Mouse (Mus musculus) kidney, adult 2 months (tissue): ENCODE measurements around the gene Otop2. TPM values are rescaled to one million over a fixed set of nuclear protein-coding genes. Genes with fewer than 3 reads are reported as not detected.
A peak's percentile ranks its signal among the peaks of the same experiment; 100 is the strongest.

Source experiments
- DNase-seq: peaks from one replicate; pipeline ENCODE4 v3.0.0; 2021
- H3K27ac ChIP-seq: fragments of 200-500 bp; 2 replicates; pipeline ENCODE4 v1.5.1; 2012; ENCODE audit warnings: low read depth, low read length, control low read depth, inconsistent platforms; ENCODE audit not compliant: insufficient read depth
- H3K27me3 ChIP-seq: fragments of 200-500 bp; replicated peaks from 2 replicates; pipeline ENCODE4 v1.6.1; 2012; ENCODE audit warnings: mild to moderate bottlenecking, moderate library complexity, low read length, inconsistent platforms; ENCODE audit not compliant: control insufficient read depth, insufficient read depth
- H3K36me3 ChIP-seq: fragments of 200-500 bp; 2 replicates; pipeline ENCODE4 v1.6.1; 2012; ENCODE audit warnings: mild to moderate bottlenecking, moderate library complexity, low read length, inconsistent platforms; ENCODE audit not compliant: control insufficient read depth, insufficient read depth
- H3K4me1 ChIP-seq: fragments of 200-500 bp; 2 replicates; pipeline ENCODE4 v1.6.1; 2011; ENCODE audit warnings: low read length; ENCODE audit not compliant: control insufficient read depth, insufficient read depth
- H3K4me3 ChIP-seq: fragments of 200-500 bp; 2 replicates; pipeline ENCODE4 v1.5.1; 2011; ENCODE audit warnings: mild to moderate bottlenecking, low read depth, low read length, control low read depth; ENCODE audit not compliant: insufficient read depth
- CTCF ChIP-seq: fragments of 200-500 bp; conservative IDR thresholded peaks from 2 replicates; pipeline ENCODE4 v1.5.1; 2011; ENCODE audit warnings: low read depth, mild to moderate bottlenecking, control low read depth, low read length, moderate library complexity, mixed read lengths; ENCODE audit not compliant: insufficient read depth, insufficient read length
- POLR2A ChIP-seq: fragments of 200-500 bp; IDR thresholded peaks from one replicate; pipeline ENCODE4 v1.6.1; 2011; ENCODE audit warnings: low read depth, low read length, control low read depth
- WGBS: fragments of 180-500 bp; shearing (Covaris S2); methylation state at CpG from one replicate; pipeline ENCODE4 v1.1.7; 2018; 5-methylcytosine and 5-hydroxymethylcytosine counted together
- polyA plus RNA-seq: library from polyadenylated mRNA; depleted of rRNA; stranded (reverse); fragments of >200 nt; gene quantifications from 2 replicates; pipeline ENCODE4 v1.2.3, GENCODE M21; 2012

The Otop2 gene
- polyA plus RNA-seq, 1 experiment, result not detected

GRCm38 (mm10) chr11:115344967-115345366, 38.0 kb downstream of the Otop2 start:
- H3K36me3 ChIP-seq, result no peaks in the 10 kb centered on the region
- no peaks in the 10 kb centered on the region for H3K4me1 ChIP-seq
- H3K27ac ChIP-seq, result no peak overlapping the region
- TF ChIP-seq CTCF (no peak), POLR2A (no peak)
- no peak overlapping the region for H3K4me3 ChIP-seq
- 23% methylated on average over 12 of the region's 12 CpGs for WGBS
- no peaks in the 10 kb centered on the region for H3K27me3 ChIP-seq
- DNase-seq, result no peak

- H3K36me3 ChIP-seq, result no peaks in the 10 kb centered on the region
- H3K4me3 ChIP-seq, result no peak overlapping the region
- WGBS, result 27% methylated on average over 7 of the region's 7 CpGs
- no peak overlapping the region for H3K27ac ChIP-seq
- no peaks in the 10 kb centered on the region for H3K27me3 ChIP-seq
- no peaks in the 10 kb centered on the region for H3K4me1 ChIP-seq
- DNase-seq, result no peak
- no peak for TF ChIP-seq CTCF
- TF ChIP-seq POLR2A, result no peak
Observed at GRCm38 (mm10) chr11:115345515-115345914, 38.6 kb downstream of the Otop2 start.

GRCm38 (mm10) chr11:115348681-115349248, 41.8 kb downstream of the Otop2 start:
- TF ChIP-seq CTCF (no peak), POLR2A (no peak)
- no peak overlapping the region for H3K27ac ChIP-seq
- H3K36me3 ChIP-seq, result no peaks in the 10 kb centered on the region
- no peaks in the 10 kb centered on the region for H3K27me3 ChIP-seq
- DNase-seq, result no peak
- H3K4me1 ChIP-seq, result no peaks in the 10 kb centered on the region
- 55% methylated on average over 17 of the region's 17 CpGs for WGBS
- no peak overlapping the region for H3K4me3 ChIP-seq

- H3K27me3 ChIP-seq, result no peaks in the 10 kb centered on the region
- no peaks in the 10 kb centered on the region for H3K4me1 ChIP-seq
- no peaks in the 10 kb centered on the region for H3K36me3 ChIP-seq
- H3K27ac ChIP-seq, result no peak overlapping the region
- TF ChIP-seq POLR2A (no peak), CTCF (no peak)
- no peak overlapping the region for H3K4me3 ChIP-seq
- DNase-seq, result no peak
- WGBS, result 66% methylated on average over 4 of the region's 4 CpGs
Observed at GRCm38 (mm10) chr11:115349976-115350375, 43.0 kb downstream of the Otop2 start.

- Histone ChIP-seq H3K36me3 (no peaks in the 10 kb centered on the region), H3K4me1 (no peaks in the 10 kb centered on the region), H3K27me3 (no peaks in the 10 kb centered on the region), H3K4me3 (no peak overlapping the region), H3K27ac (no peak overlapping the region)
- TF ChIP-seq POLR2A (no peak), CTCF (no peak)
- no peak for DNase-seq
- WGBS, result 89% methylated on average over 5 of the region's 5 CpGs
Observed at GRCm38 (mm10) chr11:115353375-115353774, 46.4 kb downstream of the Otop2 start.

- H3K4me1 ChIP-seq, result peaks cover 3% of the 10 kb centered on the region; the same call in 1 of the 2 replicates
- no peak overlapping the region for H3K27ac ChIP-seq
- peak; percentile 95 for TF ChIP-seq CTCF
- TF ChIP-seq POLR2A, result no peak
- H3K36me3 ChIP-seq, result no peaks in the 10 kb centered on the region
- H3K27me3 ChIP-seq, result no peaks in the 10 kb centered on the region
- H3K4me3 ChIP-seq, result no peak overlapping the region
- 10% methylated on average over 8 of the region's 8 CpGs for WGBS
- DNase-seq, result peak; percentile 69
Observed at GRCm38 (mm10) chr11:115354183-115354582, 47.2 kb downstream of the Otop2 start.

GRCm38 (mm10) chr11:115358468-115358867, 51.5 kb downstream of the Otop2 start:
- Histone ChIP-seq H3K4me1 (peaks cover 3% of the 10 kb centered on the region; the same call in 1 of the 2 replicates), H3K27ac (no peak overlapping the region), H3K27me3 (no peaks in the 10 kb centered on the region), H3K36me3 (no peaks in the 10 kb centered on the region), H3K4me3 (no peak overlapping the region)
- peak; percentile 84 for DNase-seq
- TF ChIP-seq POLR2A, result no peak
- TF ChIP-seq CTCF, result peak; percentile 47
- WGBS, result 12% methylated on average over 5 of the region's 5 CpGs
